Mouse (Mus musculus) neural tube, embryonic 15.5 days (tissue): ENCODE results near the gene Lgals9. TPM values are rescaled to one million over a fixed set of nuclear protein-coding genes. Genes with fewer than 3 reads are reported as not detected.

Source experiments
- ATAC-seq: fragments of 200-750 bp; cut with Nextera tagmentation; 2 replicates; pipeline ENCODE4 v1.8.0; 2017; ENCODE audit warnings: mild to moderate bottlenecking, moderate TSS enrichment, moderate library complexity; ENCODE audit not compliant: low FRiP score
- H3K27ac ChIP-seq: fragments of 300-500 bp; sonication (generic); replicated peaks from 2 replicates; pipeline ENCODE4 v1.5.1; 2015; ENCODE audit warnings: mild to moderate bottlenecking, inconsistent platforms
- H3K27me3 ChIP-seq: fragments of 300-500 bp; sonication (generic); replicated peaks from 2 replicates; pipeline ENCODE4 v1.6.1; 2015; ENCODE audit warnings: inconsistent platforms
- H3K36me3 ChIP-seq: fragments of 300-500 bp; sonication (generic); 2 replicates; pipeline ENCODE4 v1.6.1; 2015; ENCODE audit warnings: inconsistent platforms
- H3K4me1 ChIP-seq: fragments of 300-500 bp; sonication (generic); 2 replicates; pipeline ENCODE4 v1.6.1; 2015; ENCODE audit warnings: inconsistent platforms
- H3K4me2 ChIP-seq: fragments of 300-500 bp; sonication (generic); 2 replicates; pipeline ENCODE4 v1.6.1; 2015; ENCODE audit warnings: inconsistent platforms, mild to moderate bottlenecking, moderate library complexity
- H3K4me3 ChIP-seq: fragments of 300-500 bp; sonication (generic); replicated peaks from 2 replicates; pipeline ENCODE4 v1.5.1; 2015; ENCODE audit warnings: mild to moderate bottlenecking, inconsistent platforms
- H3K9ac ChIP-seq: fragments of 300-500 bp; sonication (generic); replicated peaks from 2 replicates; pipeline ENCODE4 v1.6.1; 2015; ENCODE audit warnings: mild to moderate bottlenecking, inconsistent platforms
- H3K9me3 ChIP-seq: fragments of 300-500 bp; sonication (generic); replicated peaks from 2 replicates; pipeline ENCODE4 v1.6.1; 2016; ENCODE audit warnings: inconsistent platforms
- WGBS: fragments of 180-500 bp; shearing (Covaris S2); methylation state at CpG from one replicate; pipeline ENCODE4 v1.1.7; 2015; ENCODE audit warnings: mixed read lengths; 5-methylcytosine and 5-hydroxymethylcytosine counted together
- polyA plus RNA-seq: library from polyadenylated mRNA; unstranded; fragments of >200 nt; fragmentation: Nextera tagmentation; extraction: Ambion mirVana; gene quantifications from 2 replicates; pipeline ENCODE4 v1.2.1, GENCODE M21; 2015

Lgals9 gene
- polyA plus RNA-seq: 18.3 and 67.6 TPM in 2 replicates

DNA sequence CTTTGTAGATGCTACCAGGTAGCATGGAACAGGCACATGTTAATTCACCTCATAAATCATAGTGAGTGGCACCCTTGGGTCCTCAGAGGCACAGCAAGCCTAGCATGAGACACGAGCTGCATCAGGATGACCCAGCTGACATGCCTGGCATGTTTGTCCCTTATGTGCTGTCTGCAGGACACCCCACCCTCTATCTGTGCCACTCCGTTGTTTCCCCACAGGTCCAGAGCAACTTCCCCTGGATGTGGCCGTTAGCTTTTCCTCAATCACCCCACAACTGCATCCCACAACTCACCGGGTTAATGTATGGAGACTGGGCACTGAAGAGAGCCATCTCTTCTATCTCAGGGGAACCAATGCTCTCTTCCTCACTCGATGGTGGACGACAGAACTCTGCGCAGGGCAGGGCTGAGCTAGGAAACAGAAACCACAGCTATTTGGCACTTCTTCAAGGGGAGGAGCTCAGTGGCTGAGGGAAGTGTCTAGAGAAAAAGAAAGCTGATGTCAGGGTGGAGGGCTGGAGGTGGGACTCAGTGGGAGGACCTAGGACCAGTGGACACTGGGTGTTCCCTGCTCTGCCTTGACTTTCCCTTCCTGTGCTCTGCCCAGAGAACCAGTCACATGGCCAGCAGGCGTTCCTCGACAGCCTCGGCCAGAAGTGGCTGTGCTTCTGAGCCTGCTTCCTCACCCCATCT lies at the start of gene Lgals9:
Gene Lgals9, minus strand, starts transcription at position 464 of the 695 bp plus-strand sequence.
- H3K4me3 ChIP-seq: no peak within 1 kb of the TSS
- no peaks in the 10 kb centered on the region for H3K9me3 ChIP-seq
- peak within 1 kb of the TSS; percentile 22 for H3K4me2 ChIP-seq
- H3K27ac ChIP-seq: no peak within 1 kb of the TSS
- WGBS: 70% methylated on average over 10 of the region's 10 CpGs
- no peaks in the 10 kb centered on the region for H3K4me1 ChIP-seq
- H3K27me3 ChIP-seq: no peaks in the 10 kb centered on the region
- no peaks in the 10 kb centered on the region for H3K36me3 ChIP-seq
- ATAC-seq: no peak
- no peak within 1 kb of the TSS for H3K9ac ChIP-seq

DNA sequence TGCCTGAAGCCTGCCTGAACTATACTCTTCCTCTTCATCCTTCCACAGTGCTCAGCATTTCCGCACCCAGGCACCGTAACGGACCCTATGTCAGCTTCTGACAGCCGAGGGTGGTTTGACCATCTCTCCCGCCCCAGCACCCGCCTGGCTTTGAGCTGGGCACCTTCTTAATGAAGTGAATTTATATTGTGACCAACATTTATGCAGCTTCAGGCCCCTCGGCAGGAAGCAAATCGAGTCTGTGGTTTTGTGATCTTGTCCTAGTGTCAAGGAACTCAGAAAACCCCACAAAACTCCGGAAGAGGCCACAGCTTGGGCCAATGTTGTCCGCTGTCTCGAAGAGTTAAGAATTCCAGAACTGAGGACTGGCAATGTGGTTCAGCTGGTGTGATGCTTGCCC lies 48.9 kb upstream of the Lgals9 start:
- Histone ChIP-seq H3K4me3 (no peak overlapping the region), H3K4me1 (peaks cover 9% of the 10 kb centered on the region), H3K9me3 (no peaks in the 10 kb centered on the region), H3K4me2 (no peak overlapping the region), H3K27me3 (no peaks in the 10 kb centered on the region), H3K27ac (no peak overlapping the region), H3K9ac (no peak overlapping the region), H3K36me3 (0 out of 2 replicates have a peak, but pooled peaks cover 4% of the 10 kb centered on the region)
- WGBS: 90% methylated on average over 11 of the region's 11 CpGs
- no peak for ATAC-seq

- ATAC-seq: no peak
- Histone ChIP-seq H3K4me3 (no peak overlapping the region), H3K9ac (no peak overlapping the region), H3K36me3 (0 out of 2 replicates have a peak, but pooled peaks cover 4% of the 10 kb centered on the region), H3K4me2 (no peak overlapping the region), H3K27me3 (no peaks in the 10 kb centered on the region), H3K27ac (no peak overlapping the region), H3K9me3 (no peaks in the 10 kb centered on the region), H3K4me1 (peaks cover 9% of the 10 kb centered on the region)
- whole genome bisulfite sequencing: 88% methylated on average over 12 of the region's 12 CpGs
Observed at GRCm38 (mm10) chr11:79033021-79033420, 48.3 kb upstream of the Lgals9 start.

GRCm38 (mm10) chr11:79031452-79031746 lies 46.7 kb upstream of the Lgals9 start:
- Histone ChIP-seq H3K4me1 (peaks cover 9% of the 10 kb centered on the region), H3K4me3 (no peak overlapping the region), H3K27ac (no peak overlapping the region), H3K9me3 (no peaks in the 10 kb centered on the region), H3K4me2 (no peak overlapping the region), H3K27me3 (no peaks in the 10 kb centered on the region), H3K36me3 (peaks cover 11% of the 10 kb centered on the region; the same call in 1 of the 2 replicates), H3K9ac (no peak overlapping the region)
- WGBS: 81% methylated on average over 5 of the region's 5 CpGs
- no peak for ATAC-seq

DNA sequence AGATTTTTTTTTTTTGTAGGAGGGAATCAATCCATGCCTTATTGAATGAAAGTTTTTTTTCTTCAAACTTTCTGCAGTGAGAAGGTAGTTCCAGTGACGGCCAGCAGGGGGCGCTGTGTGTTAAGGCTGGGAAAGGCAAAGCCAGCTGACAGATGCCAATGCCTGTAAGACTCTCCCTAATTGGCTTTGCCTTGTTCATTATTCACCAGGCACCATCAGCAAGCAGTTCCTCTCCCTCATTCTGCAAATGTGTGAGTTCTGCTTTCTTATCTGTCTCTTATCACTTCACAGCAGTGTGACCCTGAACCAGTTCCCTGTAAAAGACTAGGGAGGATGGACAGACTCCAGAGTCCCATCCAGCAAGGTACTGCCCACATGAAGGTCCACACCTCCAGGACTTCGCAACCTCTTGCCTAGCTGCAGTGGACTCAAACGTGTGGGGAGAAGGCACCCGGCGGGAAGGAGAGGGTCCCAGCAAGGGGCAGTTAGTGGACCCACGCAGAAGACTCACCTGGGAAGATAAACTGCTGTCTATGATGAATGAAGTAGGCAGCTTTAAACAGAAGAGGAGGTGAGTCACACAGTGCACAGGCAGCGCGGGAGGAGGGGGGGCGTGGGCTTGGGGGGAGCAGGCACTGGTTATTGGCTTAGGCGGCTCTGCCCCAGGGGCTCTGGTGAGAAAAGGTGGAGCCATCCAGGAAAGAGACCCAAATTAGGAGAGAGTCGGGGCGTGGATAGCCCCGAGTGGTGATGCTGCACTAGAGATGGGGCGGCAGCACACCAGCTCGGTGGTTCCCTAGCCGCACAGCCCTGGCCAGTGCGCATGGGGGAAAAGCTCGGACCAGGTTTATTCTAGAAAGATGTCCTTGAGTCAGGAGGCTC lies 46.1 kb upstream of the Lgals9 start:
- H3K36me3 ChIP-seq: peaks cover 11% of the 10 kb centered on the region; the same call in 1 of the 2 replicates
- peaks cover 7% of the 10 kb centered on the region for H3K4me1 ChIP-seq
- no peaks in the 10 kb centered on the region for H3K27me3 ChIP-seq
- H3K4me3 ChIP-seq: no peak overlapping the region
- H3K9me3 ChIP-seq: no peaks in the 10 kb centered on the region
- ATAC-seq: no peak; the same call in 1 of the 2 replicates
- 56% methylated on average over 19 of the region's 19 CpGs for WGBS
- no peak overlapping the region for H3K4me2 ChIP-seq
- no peak overlapping the region for H3K9ac ChIP-seq
- 0 out of 2 replicates have a peak overlapping the region, but pooled peaks have one; percentile 23 for H3K27ac ChIP-seq

DNA sequence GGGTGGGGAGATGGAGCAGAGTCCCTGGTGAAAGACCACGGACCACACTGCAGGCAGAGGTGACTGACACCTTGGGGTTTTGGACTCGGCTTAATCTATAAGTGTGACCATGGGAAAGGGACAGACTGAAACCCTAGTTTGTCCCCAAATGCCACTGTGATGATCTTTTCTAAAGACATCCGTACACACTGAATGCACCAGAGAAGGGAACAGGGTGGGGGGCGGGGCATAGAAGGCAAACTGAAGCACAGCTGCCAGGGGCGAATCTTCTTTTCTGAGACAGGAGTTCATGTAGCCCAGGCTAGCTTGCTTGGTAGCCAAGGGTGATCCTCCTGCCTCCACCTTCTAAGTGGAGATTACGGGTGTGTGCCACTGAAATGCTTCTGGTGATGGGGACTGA lies 39.0 kb upstream of the Lgals9 start:
- no peak for ATAC-seq
- peaks cover 36% of the 10 kb centered on the region for H3K36me3 ChIP-seq
- 82% methylated on average over 6 of the region's 6 CpGs for WGBS
- H3K9ac ChIP-seq: no peak overlapping the region
- H3K9me3 ChIP-seq: no peaks in the 10 kb centered on the region
- no peak overlapping the region for H3K4me2 ChIP-seq
- 0 out of 2 replicates have a peak overlapping the region, but pooled peaks have one; percentile 9 for H3K27ac ChIP-seq
- no peak overlapping the region for H3K4me3 ChIP-seq
- H3K4me1 ChIP-seq: no peaks in the 10 kb centered on the region
- H3K27me3 ChIP-seq: no peaks in the 10 kb centered on the region

GRCm38 (mm10) chr11:79023342-79023741 lies 38.6 kb upstream of the Lgals9 start:
- Histone ChIP-seq H3K36me3 (peaks cover 41% of the 10 kb centered on the region), H3K4me2 (no peak overlapping the region), H3K4me1 (no peaks in the 10 kb centered on the region), H3K4me3 (no peak overlapping the region), H3K27ac (0 out of 2 replicates have a peak overlapping the region, but pooled peaks have one; percentile 9), H3K27me3 (no peaks in the 10 kb centered on the region), H3K9ac (no peak overlapping the region), H3K9me3 (no peaks in the 10 kb centered on the region)
- no peak for ATAC-seq
- WGBS: 54% methylated on average over 7 of the region's 7 CpGs

GRCm38 (mm10) chr11:79022836-79023235 lies 38.1 kb upstream of the Lgals9 start:
- 82% methylated on average over 4 of the region's 4 CpGs for WGBS
- Histone ChIP-seq H3K9me3 (no peaks in the 10 kb centered on the region), H3K4me2 (no peak overlapping the region), H3K36me3 (peaks cover 46% of the 10 kb centered on the region), H3K9ac (no peak overlapping the region), H3K27ac (no peak overlapping the region), H3K4me3 (no peak overlapping the region), H3K4me1 (no peaks in the 10 kb centered on the region), H3K27me3 (no peaks in the 10 kb centered on the region)
- no peak for ATAC-seq

DNA sequence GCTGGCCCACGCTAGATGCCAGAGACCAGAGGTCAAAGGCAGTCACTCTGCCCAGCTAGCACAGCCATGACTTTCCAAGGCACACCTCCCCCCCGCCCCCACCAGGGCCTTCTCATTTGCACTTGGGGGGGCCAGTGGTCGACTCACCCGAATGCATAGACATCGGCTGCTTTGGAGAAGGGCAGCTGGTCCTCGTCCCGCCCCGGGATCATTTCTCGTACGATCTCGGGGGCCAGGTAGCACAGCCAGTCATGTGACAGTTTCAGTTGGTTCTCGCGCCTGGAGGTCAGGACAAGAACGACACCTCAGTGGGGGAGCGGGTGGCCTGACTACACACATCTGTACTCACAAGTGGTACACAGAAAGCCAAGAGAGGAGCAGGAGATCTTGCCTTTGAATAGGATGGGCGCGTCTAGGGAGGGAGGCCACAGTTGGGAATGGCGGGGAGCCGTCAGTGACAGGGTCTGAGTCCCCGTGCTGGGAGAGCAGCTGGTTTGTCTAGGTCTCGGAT lies 35.8 kb upstream of the Lgals9 start:
- H3K4me3 ChIP-seq: no peak overlapping the region
- H3K4me2 ChIP-seq: no peak overlapping the region
- H3K27me3 ChIP-seq: no peaks in the 10 kb centered on the region
- H3K9me3 ChIP-seq: no peaks in the 10 kb centered on the region
- ATAC-seq: no peak
- H3K36me3 ChIP-seq: peaks cover 40% of the 10 kb centered on the region
- WGBS: 85% methylated on average over 21 of the region's 21 CpGs
- H3K4me1 ChIP-seq: no peaks in the 10 kb centered on the region
- no peak overlapping the region for H3K9ac ChIP-seq
- H3K27ac ChIP-seq: no peak overlapping the region

DNA sequence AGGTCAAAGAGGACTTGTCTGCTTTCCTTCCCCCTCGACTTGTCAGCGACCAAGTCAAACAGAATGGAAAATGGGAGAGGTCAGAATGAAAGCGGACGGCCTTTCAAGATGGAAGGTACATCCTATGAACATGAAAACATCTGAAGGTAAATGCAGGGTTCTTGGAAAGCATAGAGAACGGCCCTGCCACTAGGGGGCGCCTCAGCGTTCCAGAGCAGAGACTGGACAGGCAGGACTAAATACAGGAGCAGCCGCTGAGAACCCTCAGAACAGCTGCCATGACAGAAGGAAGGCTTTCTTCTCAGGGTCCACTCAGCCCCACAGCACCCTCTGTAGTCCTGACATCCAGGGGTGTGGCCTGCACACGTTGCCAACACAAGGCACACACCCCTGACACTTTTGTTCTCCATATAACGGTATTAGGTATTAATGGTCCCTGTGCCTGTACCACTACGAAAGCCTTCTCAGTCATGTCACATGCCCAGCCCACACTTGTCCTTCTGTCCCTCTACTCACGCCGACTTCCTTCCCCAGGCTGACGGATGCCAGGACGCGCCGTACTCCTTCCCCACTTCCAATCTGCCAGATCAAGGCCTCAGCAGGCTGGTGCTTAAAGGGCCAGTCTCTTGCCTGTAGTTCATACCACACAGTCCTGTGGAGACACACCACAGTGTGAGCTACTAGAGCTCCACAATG lies 35.2 kb upstream of the Lgals9 start:
- H3K27me3 ChIP-seq: no peaks in the 10 kb centered on the region
- peaks cover 40% of the 10 kb centered on the region for H3K36me3 ChIP-seq
- H3K9ac ChIP-seq: no peak overlapping the region
- no peak for ATAC-seq
- no peak overlapping the region for H3K4me2 ChIP-seq
- H3K4me1 ChIP-seq: no peaks in the 10 kb centered on the region
- H3K27ac ChIP-seq: no peak overlapping the region
- 84% methylated on average over 17 of the region's 17 CpGs for WGBS
- no peaks in the 10 kb centered on the region for H3K9me3 ChIP-seq
- H3K4me3 ChIP-seq: no peak overlapping the region

DNA sequence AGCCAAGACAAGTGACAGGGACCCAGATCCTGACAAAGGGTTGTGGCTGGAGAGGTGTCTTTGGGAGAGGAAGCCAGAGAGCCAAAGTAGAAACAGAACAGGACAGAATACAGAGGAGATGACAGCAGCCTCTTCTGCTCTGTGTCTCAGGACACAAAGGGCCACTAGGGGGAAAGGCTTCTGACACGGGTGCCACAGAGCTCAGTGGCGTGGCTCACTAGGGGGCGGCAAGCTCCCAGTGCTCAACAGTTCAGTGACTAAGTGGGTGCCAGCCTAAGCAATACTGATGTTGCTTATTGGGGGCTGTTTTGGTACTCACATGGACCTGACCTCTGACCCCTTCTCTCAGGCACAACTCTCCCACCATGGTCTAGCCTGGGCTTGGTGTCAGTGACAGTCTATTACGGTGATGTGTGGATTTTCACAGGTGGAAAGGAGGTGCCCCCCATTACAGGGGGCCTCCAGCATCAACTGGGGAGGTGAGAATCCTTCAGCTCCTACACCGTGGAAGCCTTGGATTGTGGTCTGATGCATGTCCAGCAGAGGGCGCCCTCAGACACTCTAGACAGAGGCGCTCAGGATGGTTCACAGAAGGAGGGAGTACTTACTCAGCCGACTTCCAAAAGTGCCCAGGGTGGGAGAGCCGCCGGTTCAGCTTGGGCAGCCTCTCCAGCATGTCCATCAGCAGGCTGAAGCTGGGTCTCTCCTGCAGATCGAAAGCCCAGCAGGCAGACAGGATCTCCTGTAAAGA lies 34.4 kb upstream of the Lgals9 start:
- Histone ChIP-seq H3K27ac (no peak overlapping the region), H3K27me3 (no peaks in the 10 kb centered on the region), H3K36me3 (peaks cover 40% of the 10 kb centered on the region), H3K4me3 (no peak overlapping the region), H3K9ac (no peak overlapping the region), H3K4me2 (no peak overlapping the region), H3K4me1 (peaks cover 3% of the 10 kb centered on the region; the same call in 1 of the 2 replicates), H3K9me3 (no peaks in the 10 kb centered on the region)
- 58% methylated on average over 11 of the region's 11 CpGs for WGBS
- no peak for ATAC-seq
